Mouse (Mus musculus) spleen, adult 2 months (tissue): Measurements from ENCODE around the gene Phf1.

Experiments
- CTCF ChIP-seq: fragments of 200-500 bp; IDR thresholded peaks from 2 replicates; pipeline ENCODE4 v1.5.1; 2011; ENCODE audit warnings: mild to moderate bottlenecking, inconsistent platforms; ENCODE audit not compliant: insufficient read depth, insufficient read length, insufficient replicate concordance; ENCODE audit errors: extremely low read depth
- POLR2A ChIP-seq: fragments of 200-500 bp; IDR thresholded peaks from 2 replicates; pipeline ENCODE4 v1.6.1; 2011; ENCODE audit warnings: low read depth, low read length, inconsistent platforms

DNA sequence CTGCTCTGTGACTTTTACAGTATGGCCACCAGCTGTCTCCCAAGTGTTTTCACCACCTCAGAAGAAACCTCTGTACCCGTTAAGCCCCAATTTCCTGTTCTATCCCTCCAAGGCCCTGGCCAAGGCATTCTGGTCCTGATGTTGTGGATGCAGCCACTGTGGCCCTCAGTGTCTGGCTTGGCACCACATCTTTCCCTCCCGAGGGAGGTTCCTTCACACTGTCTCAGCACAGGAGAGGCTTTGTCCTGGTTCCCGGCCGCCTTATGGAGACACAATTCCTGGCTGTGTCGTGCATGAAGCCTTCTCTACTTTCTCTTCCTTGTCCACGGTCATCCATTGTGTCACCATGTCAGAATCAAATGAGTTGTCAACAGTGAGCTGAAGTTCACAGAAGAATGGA, 39.4 kb upstream of the Phf1 start:
- TF ChIP-seq CTCF (no peak), POLR2A (no peak)
